Mouse (Mus musculus) cortical plate, adult 2 months (tissue): ENCODE data around the gene Rbm33.

Experiments
- CTCF ChIP-seq: fragments of 200-500 bp; IDR thresholded peaks from 2 replicates; pipeline ENCODE4 v1.5.1; 2011; ENCODE audit warnings: mild to moderate bottlenecking, control low read depth, low read length; ENCODE audit not compliant: insufficient read depth; ENCODE audit errors: extremely low read depth
- POLR2A ChIP-seq: fragments of 200-500 bp; IDR thresholded peaks from 2 replicates; pipeline ENCODE4 v1.6.1; 2011; ENCODE audit warnings: mild to moderate bottlenecking, low read length, control low read depth; ENCODE audit not compliant: insufficient read depth; ENCODE audit errors: extremely low read depth

- TF ChIP-seq CTCF: no peak
- no peak for TF ChIP-seq POLR2A
Observed at GRCm38 (mm10) chr5:28453086-28453485, 136.2 kb downstream of the Rbm33 start.
